Mouse (Mus musculus) liver, embryonic 11.5 days (tissue): Measurements from ENCODE around the gene Glyctk. TPM values are rescaled to one million over a fixed set of nuclear protein-coding genes. Genes with fewer than 3 reads are reported as not detected.
"Not testable (repeated sequence)": the region's sequence is repeated elsewhere in the genome, so short reads cannot be mapped to it uniquely, and the experiment has no call there.

ENCODE experiments used
- ATAC-seq: fragments of 200-750 bp; cut with Nextera tagmentation; replicated peaks from 2 replicates; pipeline ENCODE4 v1.8.0; 2017; ENCODE audit warnings: moderate number of reproducible peaks, mild to moderate bottlenecking, moderate TSS enrichment, moderate library complexity; ENCODE audit not compliant: low FRiP score
- DNase-seq: peaks from one replicate; pipeline ENCODE4 v3.0.0-alpha.2; 2017; ENCODE audit warnings: low spot score
- H3K27ac ChIP-seq: fragments of 300-500 bp; sonication (generic); 2 replicates; pipeline ENCODE4 v1.5.1; 2014; ENCODE audit warnings: mild to moderate bottlenecking, low read depth, low read length, control low read depth
- H3K27me3 ChIP-seq: fragments of 300-500 bp; sonication (generic); replicated peaks from 2 replicates; pipeline ENCODE4 v1.6.1; 2014; ENCODE audit warnings: low read length, mixed read lengths; ENCODE audit not compliant: control insufficient read depth, insufficient read depth
- H3K36me3 ChIP-seq: fragments of 300-500 bp; sonication (generic); 2 replicates; pipeline ENCODE4 v1.6.1; 2014; ENCODE audit warnings: mild to moderate bottlenecking, low read length, moderate library complexity, mixed read lengths; ENCODE audit not compliant: control insufficient read depth, insufficient read depth
- H3K4me1 ChIP-seq: fragments of 300-500 bp; sonication (generic); replicated peaks from 2 replicates; pipeline ENCODE4 v1.6.1; 2014; ENCODE audit warnings: low read length, mixed read lengths; ENCODE audit not compliant: control insufficient read depth, insufficient read depth
- H3K4me2 ChIP-seq: fragments of 300-500 bp; sonication (generic); 2 replicates; pipeline ENCODE4 v1.6.1; 2014; ENCODE audit warnings: mild to moderate bottlenecking, control low read depth, moderate library complexity
- H3K4me3 ChIP-seq: fragments of 300-500 bp; sonication (generic); 2 replicates; pipeline ENCODE4 v1.5.1; 2014; ENCODE audit warnings: low read depth, low read length, control low read depth
- H3K9ac ChIP-seq: fragments of 300-500 bp; sonication (generic); 2 replicates; pipeline ENCODE4 v1.6.1; 2014; ENCODE audit warnings: low read depth, low read length, control low read depth
- H3K9me3 ChIP-seq: fragments of 300-500 bp; sonication (generic); 2 replicates; pipeline ENCODE4 v1.6.1; 2016; ENCODE audit warnings: low read length, inconsistent platforms, mixed read lengths; ENCODE audit not compliant: control insufficient read depth
- WGBS: fragments of 180-500 bp; shearing (Covaris S2); extraction: QIAGEN DNeasy Blood & Tissue Kit; methylation state at CpG from one replicate; pipeline ENCODE4 v1.1.7; 2014; 5-methylcytosine and 5-hydroxymethylcytosine counted together
- polyA plus RNA-seq: library from polyadenylated mRNA; unstranded; fragments of >200 nt; fragmentation: Nextera tagmentation; extraction: Ambion mirVana; gene quantifications from 2 replicates; pipeline ENCODE4 v1.2.1, GENCODE M21; 2014

Gene Glyctk
- polyA plus RNA-seq, 1 experiment from 2014 or later = 12.4 TPM

- H3K4me1 ChIP-seq = peaks cover 31% of the 10 kb centered on the region
- whole genome bisulfite sequencing = under 1% methylated on average over 30 of the region's 30 CpGs
- peak overlapping the region; percentile 85 for H3K4me3 ChIP-seq
- H3K27me3 ChIP-seq = no peaks in the 10 kb centered on the region
- H3K9me3 ChIP-seq = no peaks in the 10 kb centered on the region
- peak overlapping the region; percentile 93 for H3K27ac ChIP-seq
- H3K36me3 ChIP-seq = peaks cover 5% of the 10 kb centered on the region; the same call in 1 of the 2 replicates
- peak; percentile 54 for ATAC-seq
- peak overlapping the region; percentile 92 for H3K9ac ChIP-seq
- peak; percentile 64 for DNase-seq
- peak overlapping the region; percentile 84 for H3K4me2 ChIP-seq
Observed at GRCm38 (mm10) chr9:106171346-106172158, 13.6 kb upstream of the Glyctk start.

DNA sequence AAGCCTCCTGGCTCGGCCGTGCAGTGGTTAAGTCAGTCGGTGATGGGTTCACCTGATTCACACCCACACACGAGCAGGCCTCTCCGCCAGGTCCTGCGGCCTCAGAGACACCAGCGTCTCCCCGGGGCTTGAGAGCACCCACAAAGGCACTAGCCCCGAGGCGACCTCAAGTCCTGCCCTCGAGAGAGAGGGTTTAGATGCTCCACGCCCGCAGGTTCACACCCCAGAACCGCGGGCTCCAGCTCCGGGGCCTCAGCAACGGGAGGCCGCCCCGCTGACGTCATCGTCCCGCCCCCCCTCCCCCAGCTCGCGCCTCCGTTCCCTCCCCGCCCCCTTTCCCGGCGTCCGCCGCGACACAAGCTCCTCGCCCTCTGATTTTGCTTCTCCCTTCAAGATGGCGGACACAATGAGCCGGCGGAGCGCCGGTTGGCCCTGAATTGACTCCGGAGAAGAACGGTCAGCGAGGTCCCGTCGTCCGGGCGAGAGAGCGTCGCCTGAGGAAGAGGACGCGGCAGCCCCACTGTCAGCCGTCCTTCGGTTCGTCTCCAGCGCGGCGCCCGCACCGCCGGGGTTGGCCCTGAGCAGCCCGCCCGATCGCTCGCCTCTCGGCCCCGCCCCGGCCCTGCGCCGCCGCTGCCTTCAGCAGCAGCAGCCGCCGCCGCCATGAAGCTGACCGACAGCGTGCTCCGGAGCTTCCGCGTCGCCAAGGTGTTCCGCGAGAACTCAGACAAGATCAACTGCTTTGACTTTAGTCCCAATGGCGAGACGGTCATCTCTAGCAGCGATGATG is 12.8 kb upstream of the Glyctk start, which contains the start of gene Wdr82:
TSS of gene Wdr82 (plus strand) at position 373 of the 790 bp plus-strand sequence.
- peaks cover 31% of the 10 kb centered on the region for H3K4me1 ChIP-seq
- H3K9me3 ChIP-seq = no peaks in the 10 kb centered on the region
- peak within 1 kb of the TSS; percentile 93 for H3K27ac ChIP-seq
- peak within 1 kb of the TSS; percentile 84 for H3K4me2 ChIP-seq
- peak within 1 kb of the TSS; percentile 85 for H3K4me3 ChIP-seq
- peaks cover 4% of the 10 kb centered on the region; the same call in 1 of the 2 replicates for H3K36me3 ChIP-seq
- peak within 1 kb of the TSS; percentile 92 for H3K9ac ChIP-seq
- under 1% methylated on average over 78 of the region's 81 CpGs for WGBS
- ATAC-seq (peak; percentile 93), DNase-seq (peak; percentile 95)
- no peaks in the 10 kb centered on the region for H3K27me3 ChIP-seq

GRCm38 (mm10) chr9:106169917-106170316 is 12.0 kb upstream of the Glyctk start:
- Histone ChIP-seq H3K36me3 (peaks cover 3% of the 10 kb centered on the region; the same call in 1 of the 2 replicates), H3K27ac (no peak overlapping the region), H3K4me2 (peak overlapping the region; percentile 84; the same call in 1 of the 2 replicates), H3K4me3 (no peak overlapping the region), H3K27me3 (no peaks in the 10 kb centered on the region), H3K4me1 (peaks cover 25% of the 10 kb centered on the region), H3K9ac (no peak overlapping the region), H3K9me3 (no peaks in the 10 kb centered on the region)
- DNase-seq (no peak), ATAC-seq (no peak)
- WGBS = 41% methylated on average over 6 of the region's 6 CpGs

- H3K27ac ChIP-seq, H3K4me3 ChIP-seq, H3K9ac ChIP-seq, H3K4me2 ChIP-seq, H3K36me3 ChIP-seq, H3K9me3 ChIP-seq, ATAC-seq, H3K27me3 ChIP-seq, DNase-seq: not testable (repeated sequence)
- WGBS = 71% methylated on average over 1 of the region's 1 CpGs
- peaks cover 19% of the 10 kb centered on the region for H3K4me1 ChIP-seq
Observed at GRCm38 (mm10) chr9:106169006-106169405, 11.1 kb upstream of the Glyctk start.

DNA sequence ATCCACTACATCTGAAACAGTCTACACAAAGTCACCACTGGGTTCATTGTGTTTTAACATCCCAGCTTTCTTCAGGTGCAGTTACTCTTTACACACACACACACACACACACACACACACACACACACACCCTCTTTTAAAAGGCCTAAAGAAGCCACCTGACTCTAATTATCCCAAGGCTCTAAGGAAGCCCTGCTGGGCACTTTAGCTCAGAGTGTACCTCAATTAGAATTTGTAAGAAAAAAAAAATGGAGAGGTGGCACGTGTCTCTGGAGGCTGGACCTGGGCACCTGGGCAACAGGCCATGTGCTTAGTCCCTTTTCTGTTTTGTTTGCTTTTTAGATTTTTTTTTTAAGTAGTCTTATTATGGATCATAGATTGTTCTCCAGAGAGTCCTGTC is 9.8 kb upstream of the Glyctk start:
- no peaks in the 10 kb centered on the region for H3K36me3 ChIP-seq
- no peak for ATAC-seq
- no peaks in the 10 kb centered on the region for H3K27me3 ChIP-seq
- no peaks in the 10 kb centered on the region for H3K9me3 ChIP-seq
- no peak overlapping the region for H3K27ac ChIP-seq
- 66% methylated on average over 1 of the region's 1 CpGs for WGBS
- peaks cover 6% of the 10 kb centered on the region; the same call in 1 of the 2 replicates for H3K4me1 ChIP-seq
- no peak overlapping the region for H3K4me3 ChIP-seq
- no peak overlapping the region for H3K9ac ChIP-seq
- H3K4me2 ChIP-seq = no peak overlapping the region
- DNase-seq = no peak

- peaks cover 6% of the 10 kb centered on the region; the same call in 1 of the 2 replicates for H3K4me1 ChIP-seq
- no peaks in the 10 kb centered on the region for H3K36me3 ChIP-seq
- H3K27me3 ChIP-seq = no peaks in the 10 kb centered on the region
- H3K27ac ChIP-seq = no peak overlapping the region
- 85% methylated on average over 3 of the region's 3 CpGs for WGBS
- no peak for DNase-seq
- no peak overlapping the region for H3K4me2 ChIP-seq
- no peak overlapping the region for H3K9ac ChIP-seq
- no peak overlapping the region for H3K4me3 ChIP-seq
- no peaks in the 10 kb centered on the region for H3K9me3 ChIP-seq
- no peak for ATAC-seq
Observed at GRCm38 (mm10) chr9:106167241-106167640, 9.3 kb upstream of the Glyctk start.

DNA sequence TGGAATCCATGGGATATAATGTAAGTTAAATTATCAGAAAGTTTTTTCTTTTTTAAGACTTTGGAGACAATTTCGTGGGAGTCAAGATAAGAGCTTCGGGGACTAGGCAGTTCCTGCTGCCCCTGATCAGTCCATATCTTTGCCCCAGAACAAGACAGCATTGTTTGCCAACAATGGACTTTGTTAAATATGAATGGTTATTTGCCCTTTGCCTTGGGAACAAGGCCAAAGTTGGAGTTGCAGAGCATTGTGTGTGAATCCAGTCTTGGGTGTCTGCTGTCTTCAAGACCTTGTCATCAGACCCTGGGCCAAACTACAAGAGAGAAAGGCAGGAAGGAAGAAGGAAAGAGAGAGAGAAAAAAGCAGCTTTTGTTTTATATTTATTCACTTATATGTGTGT is 8.8 kb upstream of the Glyctk start:
- H3K4me3 ChIP-seq = no peak overlapping the region
- H3K9me3 ChIP-seq = no peaks in the 10 kb centered on the region
- WGBS = 62% methylated on average over 2 of the region's 2 CpGs
- no peak overlapping the region for H3K27ac ChIP-seq
- H3K9ac ChIP-seq = no peak overlapping the region
- no peaks in the 10 kb centered on the region for H3K36me3 ChIP-seq
- no peak for DNase-seq
- H3K27me3 ChIP-seq = no peaks in the 10 kb centered on the region
- ATAC-seq = no peak
- H3K4me1 ChIP-seq = peaks cover 6% of the 10 kb centered on the region; the same call in 1 of the 2 replicates
- H3K4me2 ChIP-seq = no peak overlapping the region

DNA sequence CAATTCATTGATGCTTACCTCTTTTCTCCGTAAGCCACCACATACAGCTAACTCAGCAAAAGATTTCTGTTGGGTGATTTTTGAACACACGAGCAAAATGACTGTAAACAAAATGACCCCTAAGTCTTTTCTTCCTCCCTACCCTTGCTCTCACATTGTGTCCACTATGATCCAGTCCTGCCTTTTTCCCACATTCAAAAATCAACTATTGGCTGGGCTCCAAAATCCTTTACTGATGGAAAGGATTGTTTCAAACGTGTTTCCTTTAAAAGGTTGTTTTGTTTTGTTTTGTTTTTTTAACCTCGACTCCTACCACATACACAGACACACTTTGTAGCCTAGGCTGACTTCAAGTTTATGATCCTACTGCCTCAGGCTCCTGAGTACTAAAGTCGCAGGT is 2.5 kb upstream of the Glyctk start:
- H3K27ac ChIP-seq = peak overlapping the region; percentile 62; the same call in 1 of the 2 replicates
- H3K9me3 ChIP-seq = no peaks in the 10 kb centered on the region
- no peak for DNase-seq
- H3K9ac ChIP-seq = peak overlapping the region; percentile 60
- no peaks in the 10 kb centered on the region for H3K36me3 ChIP-seq
- no peaks in the 10 kb centered on the region; the same call in 1 of the 2 replicates for H3K4me1 ChIP-seq
- H3K4me2 ChIP-seq = peak overlapping the region; percentile 62
- H3K27me3 ChIP-seq = no peaks in the 10 kb centered on the region
- WGBS = 48% methylated on average over 5 of the region's 5 CpGs
- H3K4me3 ChIP-seq = peak overlapping the region; percentile 53
- no peak for ATAC-seq
